Mouse (Mus musculus) lung, postnatal 4 days (tissue): ENCODE data around the gene Kctd13.

Source experiments
- DNase-seq, 2 experiments: peaks; one replicate each; pipeline ENCODE4 v3.0.0; 2021

The Kctd13 gene

DNA sequence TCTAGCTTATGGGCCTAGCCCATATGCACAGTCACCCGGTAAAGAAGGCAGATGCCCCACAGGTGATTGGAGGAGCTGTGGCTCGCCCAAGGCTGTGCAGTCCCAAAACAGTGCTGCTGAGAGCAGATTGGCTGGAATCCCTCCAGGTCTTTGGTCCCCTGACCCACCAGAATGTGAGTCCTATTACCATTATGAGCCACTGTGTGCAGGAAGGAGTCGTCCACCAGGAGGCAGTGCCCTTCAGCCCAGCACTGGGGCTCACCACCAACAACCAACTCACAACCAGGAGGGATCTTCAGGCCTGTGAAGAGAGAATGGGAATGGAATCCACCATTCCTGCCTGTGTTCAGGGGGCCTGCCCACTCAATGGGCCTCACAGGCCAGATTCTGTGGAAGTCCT is 17.9 kb downstream of the Kctd13 start:
- DNase-seq, result peak; percentile 57 to 62

DNA sequence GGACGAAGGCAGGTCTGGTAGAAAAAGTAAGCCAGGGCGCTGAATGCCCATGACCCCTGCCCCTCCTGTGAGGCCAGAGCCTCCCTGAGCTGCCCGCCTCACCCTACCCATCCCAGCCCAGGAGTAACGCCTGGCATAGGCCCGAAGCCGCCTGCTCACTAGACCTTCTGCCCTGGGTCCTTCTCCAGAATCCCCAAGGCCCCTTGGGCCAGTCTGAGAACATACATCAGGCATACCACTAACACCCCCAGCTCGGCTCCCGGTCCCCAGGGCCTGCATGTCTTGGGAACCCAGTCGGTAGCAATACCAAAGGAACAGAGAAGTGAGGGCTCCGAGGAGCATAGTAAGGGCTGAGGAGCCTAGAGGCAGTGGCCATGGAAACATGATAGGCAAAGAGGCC is 19.9 kb downstream of the Kctd13 start:
- DNase-seq, result no peak

DNA sequence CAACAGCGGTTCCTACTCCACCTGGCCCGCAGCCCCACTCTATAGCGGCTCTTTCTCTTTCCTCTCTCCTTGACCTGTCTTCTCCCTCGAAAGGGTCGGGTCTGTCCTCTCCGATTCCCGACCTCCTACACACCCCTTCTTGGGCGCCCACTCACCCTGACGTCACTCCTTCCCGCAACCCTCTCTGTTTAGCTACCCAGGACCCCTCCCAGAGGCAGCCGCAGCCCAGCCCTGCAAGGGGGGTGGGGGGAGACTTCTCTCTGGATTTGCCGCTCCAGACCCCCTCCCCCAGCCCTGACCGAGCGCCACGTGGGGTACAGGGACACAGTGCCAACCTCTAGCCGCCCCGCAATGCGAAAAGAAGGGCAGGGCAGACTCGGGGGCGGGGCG is 20.7 kb downstream of the Kctd13 start, which contains the start of gene Asphd1:
Asphd1 (minus strand) TSS at position 180 of the 390 bp plus-strand sequence.
- DNase-seq, result no peak

- DNase-seq, result peak; percentile 90 to 93
Observed at GRCm38 (mm10) chr7:126949793-126950646, 21.3 kb downstream of the Kctd13 start, which contains the start of gene Sez6l2. Gene Sez6l2 (plus strand): TSS chr7:126950563.

- DNase-seq, result no peak
Observed at GRCm38 (mm10) chr7:126950647-126951615, 22.3 kb downstream of the Kctd13 start.

- DNase-seq, result no peak
Observed at GRCm38 (mm10) chr7:126951741-126952140, 23.1 kb downstream of the Kctd13 start.

- DNase-seq, result no peak
Observed at GRCm38 (mm10) chr7:126952646-126953045, 24.0 kb downstream of the Kctd13 start.

DNA sequence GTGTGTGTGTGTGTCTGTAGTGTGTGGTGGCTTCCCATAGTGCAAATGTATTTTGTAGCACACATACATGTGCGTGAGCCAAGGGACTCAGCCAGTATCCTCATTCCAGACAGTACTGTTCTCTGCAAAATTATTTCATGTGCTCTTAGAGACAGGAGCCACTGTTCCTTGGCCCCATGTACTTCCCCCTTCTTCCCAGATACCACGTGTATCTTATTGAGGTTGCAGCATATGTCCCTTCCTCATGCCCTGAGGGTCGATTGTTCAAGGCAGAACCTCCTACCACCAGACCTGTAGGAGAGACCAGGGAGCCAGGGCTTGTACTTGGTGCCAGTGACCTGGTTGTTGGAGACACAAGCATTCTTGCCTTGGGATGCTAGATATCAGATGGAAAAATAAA is 26.4 kb downstream of the Kctd13 start:
- DNase-seq, result no peak

GRCm38 (mm10) chr7:126959780-126960179 is 31.1 kb downstream of the Kctd13 start:
- DNase-seq, result no peak

DNA sequence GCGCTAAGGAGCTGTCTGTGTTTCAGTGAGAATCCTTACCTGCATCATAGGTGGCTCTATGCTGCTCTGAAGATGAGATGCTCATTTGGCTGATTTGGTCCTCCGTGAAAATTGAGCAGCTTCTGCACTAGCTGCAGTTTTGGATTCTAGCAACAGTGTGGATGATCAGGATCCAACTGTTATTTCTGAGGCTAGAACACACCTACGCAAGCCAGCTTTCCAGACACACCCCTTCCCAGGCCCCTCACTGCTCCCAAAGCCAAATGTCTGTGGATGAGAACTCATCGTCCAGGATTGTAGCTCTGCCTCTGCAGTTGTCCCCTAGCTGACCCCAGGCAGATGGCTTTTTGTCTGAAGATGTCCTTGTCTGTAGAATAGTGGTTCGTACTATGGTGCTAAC is 32.4 kb downstream of the Kctd13 start:
- DNase-seq, result no peak

- no peak for DNase-seq
Observed at GRCm38 (mm10) chr7:126961965-126962364, 33.3 kb downstream of the Kctd13 start.

DNA sequence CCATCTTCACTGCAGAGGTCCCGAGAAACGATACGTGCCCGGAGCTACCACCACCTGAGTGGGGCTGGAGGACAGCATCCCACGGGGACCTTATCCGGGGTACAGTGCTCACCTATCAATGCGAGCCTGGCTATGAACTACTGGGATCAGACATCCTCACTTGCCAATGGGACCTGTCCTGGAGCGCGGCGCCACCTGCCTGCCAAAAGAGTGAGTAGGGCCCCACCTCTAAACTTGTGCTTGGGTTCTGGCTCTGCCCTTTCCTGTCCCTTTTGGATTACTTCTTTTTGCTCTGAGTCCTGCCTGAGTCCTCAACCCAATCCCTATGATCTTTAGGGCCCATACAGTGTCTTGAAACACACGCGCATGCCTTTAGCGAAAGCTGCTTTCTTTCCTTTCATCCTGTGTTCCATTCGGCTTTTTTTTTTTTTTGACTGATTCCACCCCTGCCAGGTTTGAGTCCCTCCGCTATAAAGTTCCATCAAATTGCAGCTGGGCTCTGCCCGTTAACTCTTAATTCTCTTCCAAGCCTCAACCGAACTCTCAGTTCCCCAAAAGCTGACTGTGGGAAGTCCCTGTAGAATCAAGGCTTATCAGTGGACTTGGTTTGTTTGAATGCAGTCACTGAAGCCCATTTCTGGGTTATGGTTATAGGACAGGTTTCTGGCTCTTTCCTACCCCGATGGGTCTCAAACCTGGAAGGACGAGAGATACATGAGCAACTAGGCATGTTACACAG is 35.0 kb downstream of the Kctd13 start:
- peak; percentile 49 to 55 for DNase-seq

GRCm38 (mm10) chr7:126965568-126965967 is 36.9 kb downstream of the Kctd13 start:
- no peak for DNase-seq

- DNase-seq, result no peak
Observed at GRCm38 (mm10) chr7:126967361-126967760, 38.7 kb downstream of the Kctd13 start.

- no peak for DNase-seq
Observed at GRCm38 (mm10) chr7:126975493-126975892, 46.8 kb downstream of the Kctd13 start.

DNA sequence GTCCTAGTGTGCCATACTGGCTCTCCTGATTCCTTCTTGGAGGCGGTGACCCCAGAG is 47.0 kb downstream of the Kctd13 start, which contains the start of gene Cdipt:
Cdipt (plus strand) TSS at position 22 of the 57 bp plus-strand sequence.
- no peak for DNase-seq

DNA sequence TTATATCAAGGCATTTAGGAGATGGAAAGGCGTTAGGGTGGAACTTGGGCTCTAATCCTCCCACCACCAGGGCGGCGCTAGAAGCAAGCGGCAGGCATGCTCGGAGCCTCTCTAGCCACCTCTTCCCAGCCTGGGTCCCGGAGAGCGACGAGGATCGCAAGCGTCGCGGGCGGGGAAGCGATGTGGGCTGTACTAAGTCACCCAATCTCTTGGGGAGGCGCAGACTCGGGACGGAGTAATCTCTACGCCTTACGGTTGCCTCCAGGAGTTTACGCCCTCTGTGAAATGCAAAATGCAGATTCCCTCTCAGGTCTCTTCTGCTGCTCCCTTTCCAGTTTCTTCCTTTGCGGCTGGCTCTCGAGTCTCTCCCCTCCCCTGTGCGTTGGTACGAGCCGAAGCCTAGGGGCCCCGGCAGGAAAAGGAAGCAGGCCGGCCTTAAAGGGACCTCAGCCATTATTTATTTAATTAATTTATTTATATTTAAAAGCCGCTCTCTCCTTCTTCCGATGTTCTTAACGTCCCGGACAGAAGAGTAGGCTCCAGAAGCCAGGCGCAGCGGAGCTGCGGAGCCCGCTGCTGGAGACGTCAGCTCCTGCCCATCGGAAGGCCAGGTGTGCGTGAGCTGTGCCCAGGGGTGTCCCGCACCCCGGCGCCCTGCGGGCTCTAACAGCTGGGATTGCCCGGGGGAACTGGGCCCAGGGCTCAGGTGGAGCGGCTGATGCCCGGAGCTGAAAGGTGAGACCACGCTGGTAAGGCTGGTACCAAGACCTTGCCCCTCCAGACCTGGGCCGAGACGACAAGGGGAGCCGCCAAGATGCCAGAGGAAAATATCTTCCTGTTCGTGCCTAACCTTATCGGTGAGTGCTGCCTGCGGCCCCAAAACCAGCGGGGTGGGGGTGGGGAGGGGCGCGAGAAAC is 47.5 kb downstream of the Kctd13 start, which contains the start of gene Cdiptos:
Cdiptos (minus strand) TSS at position 149 of the 917 bp plus-strand sequence.
- peak; percentile 95 to 97 for DNase-seq

GRCm38 (mm10) chr7:126976878-126977459 is 48.3 kb downstream of the Kctd13 start:
- DNase-seq, result peak in 1 of 2 experiments; percentile 15

DNA sequence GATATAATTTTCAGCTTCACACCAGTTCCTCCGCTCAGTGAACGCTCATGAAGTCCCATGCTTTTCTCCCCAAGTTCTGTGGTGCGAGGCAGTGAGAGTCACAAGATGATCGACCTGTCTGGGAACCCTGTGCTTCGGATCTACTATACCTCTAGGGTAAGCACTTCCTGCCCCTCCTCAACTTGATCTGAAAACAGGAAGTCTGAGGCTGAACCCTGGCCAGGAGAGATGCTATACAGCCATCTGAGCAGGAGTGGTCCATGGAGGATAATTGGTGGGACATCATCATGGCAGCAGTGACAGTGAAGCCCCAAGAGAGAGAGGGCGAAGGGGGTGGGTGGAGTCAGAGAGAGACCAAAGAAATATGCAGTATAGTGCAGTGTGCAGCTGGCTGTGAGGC is 50.2 kb downstream of the Kctd13 start:
- no peak for DNase-seq

DNA sequence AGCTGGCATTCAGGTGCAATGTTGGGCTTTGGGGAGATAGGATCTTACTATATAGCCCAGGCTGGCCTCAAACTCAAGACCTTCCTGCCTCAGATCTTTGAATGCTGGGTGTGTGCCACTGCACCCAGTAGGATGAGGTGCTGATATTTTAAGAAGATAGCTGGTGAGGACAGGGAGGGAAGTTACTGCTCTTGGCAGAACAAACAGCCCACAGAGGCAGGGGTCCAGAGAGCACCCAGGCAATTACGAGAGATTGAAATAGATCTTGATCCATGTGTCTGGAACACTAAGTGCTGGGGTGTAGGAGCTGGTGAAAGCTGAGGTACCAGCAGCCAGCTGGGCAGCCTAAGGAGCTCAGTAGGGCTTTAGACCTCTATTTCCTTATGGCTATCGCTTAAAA is 52.9 kb downstream of the Kctd13 start:
- no peak for DNase-seq

- DNase-seq, result no peak
Observed at GRCm38 (mm10) chr7:126982054-126982453, 53.4 kb downstream of the Kctd13 start.

DNA sequence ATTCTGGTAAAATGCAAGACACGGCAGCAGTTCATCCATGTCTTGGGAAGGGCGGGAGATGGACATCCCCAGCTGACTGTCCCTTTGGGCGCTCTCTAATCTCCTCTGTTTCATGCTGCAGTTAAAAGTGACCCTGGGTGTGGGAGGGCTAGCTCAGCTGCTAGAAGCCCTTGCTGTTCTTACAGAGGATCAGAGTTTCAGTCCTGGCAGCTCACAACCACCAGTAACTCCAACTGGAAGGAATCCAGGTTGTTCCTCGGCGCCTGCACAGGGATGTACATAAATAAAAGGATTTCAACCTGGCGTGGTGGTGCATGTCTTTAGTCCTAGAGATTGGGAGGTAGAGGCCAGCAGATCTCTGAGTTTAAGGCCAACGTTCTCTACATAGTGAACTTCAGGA is 54.4 kb downstream of the Kctd13 start:
- no peak for DNase-seq
